Mouse (Mus musculus) neural tube, embryonic 14.5 days (tissue): ENCODE results near the gene Raly. TPM values are rescaled to one million over a fixed set of nuclear protein-coding genes. Genes with fewer than 3 reads are reported as not detected.

Source experiments
- polyA plus RNA-seq: library from polyadenylated mRNA; unstranded; fragments of >200 nt; fragmentation: Nextera tagmentation; extraction: Ambion mirVana; gene quantifications from 2 replicates; pipeline ENCODE4 v1.2.1, GENCODE M21; 2014

The Raly gene
- polyA plus RNA-seq, 1 experiment from 2014 or later: 34.5 TPM

Other genes with a start within 250 kb of the Raly start
- gene 1700003F12Rik, start 244.0 kb upstream of the Raly start, polyA plus RNA-seq: 1.6 and 1.9 TPM in 2 replicates
- 0.30 and 0.62 TPM in 2 replicates for gene Actl10, start 239.3 kb upstream of the Raly start, polyA plus RNA-seq
- gene Necab3, start 232.2 kb upstream of the Raly start, polyA plus RNA-seq: 11.5 and 16.8 TPM in 2 replicates
- 0.92 and 1.8 TPM in 2 replicates for gene E2f1, start 221.2 kb upstream of the Raly start, polyA plus RNA-seq
- gene Pxmp4, start 187.4 kb upstream of the Raly start, polyA plus RNA-seq: 16.0 and 17.5 TPM in 2 replicates
- gene Zfp341, start 177.8 kb upstream of the Raly start, polyA plus RNA-seq: 2.0 and 2.1 TPM in 2 replicates
- 0.92 TPM in 1 of 2 replicates, not detected in the other for gene 4930519P11Rik, start 177.7 kb upstream of the Raly start, polyA plus RNA-seq
- gene Chmp4b, start 139.4 kb upstream of the Raly start, polyA plus RNA-seq: 15.5 and 16.6 TPM in 2 replicates
- gene Gm14214, start 21.1 kb upstream of the Raly start, polyA plus RNA-seq: not detected in 2 replicates
- gene a, start 306 bp downstream of the Raly start, polyA plus RNA-seq: not detected in 2 replicates
- gene Eif2s2, start 101.8 kb downstream of the Raly start, polyA plus RNA-seq: 77.5 and 82.5 TPM in 2 replicates
- 0.42 and 0.46 TPM in 2 replicates for gene Gm14226, start 227.2 kb downstream of the Raly start, polyA plus RNA-seq